Mouse (Mus musculus) spleen, postnatal 14 days (tissue): ENCODE data around the gene Cd28.
"Not testable (repeated sequence)": the region's sequence is repeated elsewhere in the genome, so short reads cannot be mapped to it uniquely, and the experiment has no call there.

Experiments used
- DNase-seq, 2 experiments: peaks; one replicate each; pipeline ENCODE4 v3.0.0; 2021 to 2022; ENCODE audit warnings: low spot score in 2 of 2

Gene Cd28

GRCm38 (mm10) chr1:60799795-60800345 is 83.3 kb downstream of the Cd28 start:
- DNase-seq = no peak

GRCm38 (mm10) chr1:60801210-60801671 is 84.6 kb downstream of the Cd28 start:
- DNase-seq = no peak

- no peak for DNase-seq
Observed at GRCm38 (mm10) chr1:60803128-60803824, 86.7 kb downstream of the Cd28 start.

DNA sequence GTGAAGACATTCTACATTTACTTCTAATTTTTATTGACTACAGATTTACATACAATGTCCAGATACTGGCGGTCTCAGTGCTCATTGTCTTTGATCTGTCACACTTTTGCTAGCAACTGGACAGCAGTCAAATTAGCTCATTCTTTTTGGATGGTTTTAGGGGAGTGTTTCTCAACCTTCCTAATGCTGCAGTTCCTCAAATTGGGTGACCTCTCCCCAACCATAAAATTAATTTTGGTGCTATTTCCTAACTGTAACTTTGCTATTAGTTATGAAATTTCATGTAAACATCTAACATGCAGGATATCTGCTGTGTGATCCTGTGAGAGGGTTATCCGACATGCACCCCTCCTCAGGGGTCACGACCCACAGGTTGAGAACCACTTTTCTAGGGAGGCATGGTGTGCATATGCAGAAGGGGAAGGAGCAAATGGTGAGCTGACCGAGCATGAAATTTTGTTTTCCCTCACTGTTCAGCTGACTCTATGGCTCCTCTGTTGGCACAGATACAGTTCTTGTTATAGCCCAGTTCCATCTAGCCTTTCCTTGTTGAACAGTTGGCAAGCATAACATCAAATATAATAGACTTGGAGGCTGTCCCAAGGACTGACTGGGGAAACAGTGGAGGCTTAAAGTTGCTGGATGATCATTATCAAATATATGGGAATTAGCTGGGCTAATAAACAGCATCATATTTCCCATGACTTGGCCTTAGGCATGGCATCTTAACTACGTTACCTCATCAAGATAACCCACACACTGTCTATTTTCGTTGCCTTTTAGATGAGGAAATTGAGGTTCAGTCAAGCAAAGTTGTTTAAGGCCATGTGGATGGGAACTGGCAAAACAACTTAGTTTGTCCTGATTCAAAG is 87.5 kb downstream of the Cd28 start:
- DNase-seq = no peak

GRCm38 (mm10) chr1:60805178-60805577 is 88.6 kb downstream of the Cd28 start:
- no peak for DNase-seq

- DNase-seq = no peak
Observed at GRCm38 (mm10) chr1:60807748-60808147, 91.1 kb downstream of the Cd28 start.

DNA sequence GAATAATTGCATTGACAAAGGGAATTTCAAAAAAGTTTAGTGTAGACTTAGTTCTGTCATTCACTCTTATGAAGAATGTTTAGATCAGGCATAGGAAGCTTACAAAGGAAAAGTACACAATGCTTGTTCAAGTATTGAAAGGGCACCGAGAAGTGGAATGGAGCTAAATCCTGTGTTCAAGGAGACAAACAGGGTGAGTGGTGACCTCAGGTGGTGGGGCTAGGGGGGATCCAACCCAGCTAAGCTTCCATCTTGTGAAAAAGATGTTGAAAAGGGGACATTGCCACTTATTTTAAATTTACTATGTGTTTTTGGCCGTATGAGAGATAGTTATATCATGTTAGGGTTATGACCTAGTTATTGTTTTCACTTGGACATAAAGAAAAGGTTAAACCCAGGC is 91.9 kb downstream of the Cd28 start:
- no peak for DNase-seq

DNA sequence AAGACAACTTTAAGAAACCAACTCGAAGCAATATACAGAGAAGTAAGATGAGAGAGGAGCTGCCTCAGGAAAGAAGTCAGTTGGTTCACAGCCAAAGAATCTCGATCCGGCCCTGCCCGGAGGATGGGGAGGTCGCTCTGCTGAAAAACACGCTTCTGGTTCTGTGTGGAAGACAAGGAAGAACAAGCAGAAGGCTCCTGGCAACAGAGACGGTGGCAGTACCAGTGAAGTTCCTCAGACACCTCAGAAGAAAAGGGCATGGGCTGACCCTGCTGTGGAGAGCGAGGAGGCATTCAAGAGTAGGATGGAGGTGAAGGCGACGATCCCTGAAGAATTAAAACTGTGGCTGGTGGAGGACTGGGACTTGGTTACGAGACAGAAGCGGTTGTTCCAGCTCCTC is 92.6 kb downstream of the Cd28 start:
- DNase-seq = no peak

DNA sequence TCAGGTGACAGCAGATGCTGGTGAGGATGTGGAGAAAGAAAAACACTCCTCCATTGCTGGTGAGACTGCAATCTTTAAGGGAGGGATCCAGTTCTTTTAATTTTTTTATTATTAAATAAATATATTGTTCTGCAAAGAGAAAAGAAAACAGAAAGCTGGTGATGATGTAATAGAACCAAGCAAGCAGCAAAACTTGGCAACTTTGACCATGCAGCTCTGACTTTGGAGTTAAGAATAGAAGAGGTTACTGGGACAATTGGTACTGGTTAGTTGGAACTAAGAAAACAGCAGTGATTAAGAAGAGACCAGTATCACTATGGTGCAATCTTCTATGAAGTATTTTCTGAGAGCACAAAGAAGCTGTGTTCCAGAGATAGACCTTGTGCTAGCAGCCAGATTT is 94.2 kb downstream of the Cd28 start:
- DNase-seq = no peak

DNA sequence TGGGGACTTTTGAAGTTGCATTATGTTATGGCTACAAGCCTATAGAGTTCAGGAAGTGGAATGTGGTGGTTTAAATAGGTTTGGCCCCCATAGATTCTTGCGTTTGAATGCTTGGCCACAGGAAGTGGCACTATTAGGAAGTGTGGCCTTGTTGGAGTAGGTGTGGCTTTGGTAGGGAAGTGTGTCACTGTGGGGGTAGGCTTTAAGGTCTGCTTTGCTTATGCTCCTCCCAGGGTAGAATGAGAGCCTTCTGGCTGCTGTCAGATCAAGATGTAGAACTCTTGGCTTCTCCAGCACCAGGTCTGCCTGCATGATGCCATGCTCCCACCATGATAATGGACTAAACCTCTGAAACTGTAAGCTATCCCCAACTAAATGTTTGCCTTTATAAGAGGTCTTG is 95.4 kb downstream of the Cd28 start:
- no peak for DNase-seq

DNA sequence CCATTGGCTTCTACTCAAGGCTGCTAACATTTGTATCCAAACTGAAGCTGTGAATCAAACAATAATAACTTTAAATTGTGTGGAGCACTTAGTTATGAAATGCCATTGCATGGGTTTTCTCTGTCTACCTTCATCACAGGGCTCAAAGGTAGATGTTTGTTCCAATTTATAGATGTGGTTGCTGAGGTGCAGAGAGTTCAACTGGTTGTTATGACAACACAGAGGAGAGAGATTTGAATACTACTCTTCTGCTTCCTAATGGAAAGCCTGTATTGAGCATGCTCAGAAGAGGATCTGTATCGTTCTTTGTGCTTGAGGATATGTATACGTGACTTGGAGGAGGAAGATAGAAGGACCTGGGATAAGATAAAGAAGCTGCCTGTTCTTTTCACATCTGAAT is 96.8 kb downstream of the Cd28 start:
- DNase-seq = no peak

GRCm38 (mm10) chr1:60815912-60816311 is 99.3 kb downstream of the Cd28 start:
- no peak for DNase-seq

DNA sequence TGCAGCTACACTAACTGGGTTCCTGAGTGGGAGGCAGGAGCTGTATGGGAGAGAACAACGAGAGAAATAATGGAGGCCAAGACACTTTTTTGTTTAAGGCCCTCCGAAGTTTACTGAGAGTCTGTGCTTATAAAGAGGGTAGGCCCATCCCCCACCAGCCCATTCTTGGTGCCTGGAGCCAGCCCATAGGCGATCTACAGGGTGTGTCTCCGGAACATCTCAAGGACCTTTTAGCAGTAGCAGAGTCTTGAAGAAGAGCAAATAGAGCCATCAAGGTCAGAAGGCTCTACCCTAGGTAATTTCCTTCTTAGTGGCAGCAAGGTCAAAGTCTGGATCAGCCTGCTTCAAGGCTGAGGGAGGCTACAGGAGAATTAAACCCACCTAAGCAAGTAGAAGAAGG is 101.9 kb downstream of the Cd28 start:
- DNase-seq = not testable (repeated sequence)

DNA sequence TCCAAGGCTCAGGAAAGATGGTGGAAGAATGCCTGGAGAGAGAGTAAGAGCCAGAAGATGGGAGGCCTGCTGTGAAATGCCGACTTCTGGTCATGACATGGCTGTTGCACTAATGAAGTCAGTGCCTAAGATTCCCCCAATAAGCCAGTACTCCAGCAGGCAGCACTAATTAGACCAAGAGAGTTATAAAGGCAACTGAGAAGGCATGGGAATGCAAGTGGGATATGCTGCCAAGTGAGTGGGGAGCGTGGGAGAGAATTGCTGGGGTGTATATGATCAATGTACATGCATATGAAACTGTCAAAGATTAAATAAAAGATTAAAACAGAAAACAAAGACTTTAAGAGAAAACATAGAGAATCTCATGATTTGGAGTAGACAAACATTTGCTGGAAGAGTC is 103.4 kb downstream of the Cd28 start:
- DNase-seq = no peak

GRCm38 (mm10) chr1:60820981-60821380 is 104.4 kb downstream of the Cd28 start:
- no peak for DNase-seq

- no peak for DNase-seq
Observed at GRCm38 (mm10) chr1:60821590-60821989, 105.0 kb downstream of the Cd28 start.
